25 mouse cellular contexts compared by ENCODE assay signal in genomic region chr10:129621724-129622123, GRCm38 (mm10). TPM values are rescaled to one million over a fixed set of nuclear protein-coding genes. Genes with fewer than 3 reads are reported as not detected.
DNase-seq lines count a peak whose midpoint lies in the region; ATAC-seq and TF ChIP-seq lines count a peak whose summit lies in the region.
"Had no signal": no experiment of that assay in that cellular context is flagged by ENCODE, and none has a peak within 500 bp of the region (broad histone marks: within the 10 kb centered on the region; RNA-seq: fewer than 3 reads in every experiment).

No protein-coding gene starts in this region.

- DNase-seq in heart, postnatal 14 days, result no peak
- DNase-seq in brain, embryonic 14.5 days (ENCODE audit: low read depth), result peak; percentile 19
- DNase-seq in retina, postnatal 1 day, result peak; percentile 15
- no peak for DNase-seq in urinary bladder, adult 18-20 months (ENCODE audit: low spot score in 2 of 2)
- DNase-seq: cerebellum, adult 11 months; heart, adult 18-20 months; heart, postnatal 4 days; kidney, postnatal 14 days; layer of hippocampus, adult 9-11 months; liver, postnatal 0 days; lung, postnatal 4 days; thymus, adult 18-20 months had no signal

- H3K9ac ChIP-seq in heart, embryonic 16.5 days (ENCODE audit: low read length), result no peak overlapping the region
- no peak overlapping the region for H3K9ac ChIP-seq in midbrain, embryonic 12.5 days (replicated peaks)
- H3K9ac ChIP-seq in midbrain, embryonic 16.5 days (ENCODE audit: low read depth, low read length), result no peak overlapping the region
- H3K9ac ChIP-seq: limb, embryonic 15.5 days; liver, postnatal 0 days; neural tube, embryonic 13.5 days had no signal

- no peak for TF ChIP-seq CTCF in brain, embryonic 14.5 days (IDR thresholded peaks at IDR 0.05; ENCODE audit: borderline replicate concordance, extremely low read depth, insufficient read depth, insufficient read length)

- H3K4me3 ChIP-seq in heart, embryonic 16.5 days (ENCODE audit: low read length), result no peak overlapping the region
- no peak overlapping the region for H3K4me3 ChIP-seq in midbrain, embryonic 12.5 days
- H3K4me3 ChIP-seq in midbrain, embryonic 16.5 days (ENCODE audit: low read depth, low read length), result no peak overlapping the region
- H3K4me3 ChIP-seq: erythroblast, embryonic 14.5 days; limb, embryonic 15.5 days; neural tube, embryonic 13.5 days had no signal

- no peaks in the 10 kb centered on the region for H3K27me3 ChIP-seq in heart, embryonic 16.5 days (ENCODE audit: control insufficient read depth, insufficient read depth, low read length)
- no peaks in the 10 kb centered on the region for H3K27me3 ChIP-seq in midbrain, embryonic 12.5 days
- no peaks in the 10 kb centered on the region for H3K27me3 ChIP-seq in midbrain, embryonic 16.5 days (ENCODE audit: control insufficient read depth, insufficient read depth, low read depth, low read length)
- H3K27me3 ChIP-seq: limb, embryonic 15.5 days; neural tube, embryonic 13.5 days; Patski had no signal

- 19% methylated on average over 1 of the region's 1 CpGs for WGBS in heart, embryonic 16.5 days
- 22% methylated on average over 1 of the region's 1 CpGs for WGBS in midbrain, embryonic 12.5 days
- WGBS in midbrain, embryonic 16.5 days, result 19% methylated on average over 1 of the region's 1 CpGs

- H3K4me1 ChIP-seq in heart, embryonic 16.5 days (ENCODE audit: control insufficient read depth, insufficient read depth, low read length), result no peaks in the 10 kb centered on the region
- no peaks in the 10 kb centered on the region for H3K4me1 ChIP-seq in midbrain, embryonic 12.5 days
- H3K4me1 ChIP-seq in midbrain, embryonic 16.5 days (ENCODE audit: control insufficient read depth, insufficient read depth, low read length), result no peaks in the 10 kb centered on the region
- H3K4me1 ChIP-seq: limb, embryonic 15.5 days; neural tube, embryonic 13.5 days had no signal

- ATAC-seq in heart, embryonic 16.5 days (replicated peaks; ENCODE audit: extremely low read depth, insufficient read depth, low FRiP score), result peak; percentile 55; the same call in 1 of the 2 replicates
- ATAC-seq in midbrain, embryonic 12.5 days (ENCODE audit: low FRiP score, low read depth), result peak; percentile 73; the same call in 1 of the 2 replicates
- no peak for ATAC-seq in midbrain, embryonic 16.5 days
- ATAC-seq: CD4-positive, CD25-positive, alpha-beta regulatory T cell, adult 4 months; intestine, embryonic 16.5 days; liver, postnatal 0 days; Patski had no signal

- H3K27ac ChIP-seq in heart, embryonic 16.5 days (ENCODE audit: low read length), result no peak overlapping the region
- H3K27ac ChIP-seq in midbrain, embryonic 12.5 days (replicated peaks), result no peak overlapping the region
- no peak overlapping the region for H3K27ac ChIP-seq in midbrain, embryonic 16.5 days (ENCODE audit: low read length)
- H3K27ac ChIP-seq: limb, embryonic 15.5 days; neural tube, embryonic 13.5 days had no signal

- no peaks in the 10 kb centered on the region for H3K9me3 ChIP-seq in heart, embryonic 16.5 days (replicated peaks; ENCODE audit: control insufficient read depth, low read length)
- H3K9me3 ChIP-seq in midbrain, embryonic 12.5 days, result no peaks in the 10 kb centered on the region
- no peaks in the 10 kb centered on the region for H3K9me3 ChIP-seq in midbrain, embryonic 16.5 days (replicated peaks; ENCODE audit: control insufficient read depth, low read length, poor library complexity, severe bottlenecking)
- H3K9me3 ChIP-seq: limb, embryonic 15.5 days; neural tube, embryonic 13.5 days had no signal

- H3K36me3 ChIP-seq in heart, embryonic 16.5 days (ENCODE audit: control insufficient read depth, insufficient read depth), result no peaks in the 10 kb centered on the region
- H3K36me3 ChIP-seq in midbrain, embryonic 12.5 days, result no peaks in the 10 kb centered on the region
- H3K36me3 ChIP-seq in midbrain, embryonic 16.5 days (ENCODE audit: control insufficient read depth, insufficient read depth, low read length), result no peaks in the 10 kb centered on the region
- H3K36me3 ChIP-seq: limb, embryonic 15.5 days; neural tube, embryonic 13.5 days had no signal

- intact Hi-C loops in heart, postnatal 14 days (cut with DNase I), result no loop called here

- TF ChIP-seq POLR2A in brain, embryonic 14.5 days (IDR thresholded peaks at IDR 0.05; ENCODE audit: borderline replicate concordance, extremely low read depth, insufficient read depth, insufficient read length, poor library complexity, severe bottlenecking), result no peak

- no peak overlapping the region for H3K4me2 ChIP-seq in heart, embryonic 16.5 days (ENCODE audit: low read depth, low read length)
- no peak overlapping the region for H3K4me2 ChIP-seq in midbrain, embryonic 12.5 days (replicated peaks)
- no peak overlapping the region for H3K4me2 ChIP-seq in midbrain, embryonic 16.5 days (ENCODE audit: low read length)
- H3K4me2 ChIP-seq: limb, embryonic 15.5 days; neural tube, embryonic 13.5 days had no signal

RNA-seq across cellular contexts. Expression of gene Olfr798, which starts 6.0 kb away (rescaled TPM):
- not detected in 2 replicates for polyA plus RNA-seq in heart, embryonic 16.5 days (2015; fragmentation: Nextera tagmentation; extraction: Ambion mirVana)
- total RNA-seq in heart, postnatal 14 days (2021), result not detected
- polyA plus RNA-seq in midbrain, embryonic 12.5 days (2016; fragmentation: Nextera tagmentation; extraction: Ambion mirVana), result not detected in 2 replicates
- not detected in 2 replicates for polyA plus RNA-seq in midbrain, embryonic 16.5 days (2015; fragmentation: Nextera tagmentation; extraction: Ambion mirVana)
- polyA plus RNA-seq in brain, embryonic 14.5 days (2012; rRNA removed), result not detected in 2 replicates
- total RNA-seq: adrenal gland, adult 18-20 months; common myeloid progenitor, adult 5-6 weeks; heart, adult 18-20 months; heart, postnatal 4 days; monocyte, adult 5-6 weeks had no signal
- polyA plus RNA-seq: CD4-positive, CD25-positive, alpha-beta regulatory T cell, adult 4 months; erythroblast, embryonic 14.5 days; intestine, embryonic 16.5 days; limb, embryonic 15.5 days; liver, postnatal 0 days; neural tube, embryonic 13.5 days; Patski; small intestine, adult 2 months had no signal

RNA-seq across cellular contexts. Expression of gene Olfr796, which starts 9.4 kb away (rescaled TPM):
- not detected in 2 replicates for polyA plus RNA-seq in heart, embryonic 16.5 days (2015; fragmentation: Nextera tagmentation; extraction: Ambion mirVana)
- total RNA-seq in heart, postnatal 14 days (2021), result not detected
- not detected in 2 replicates for polyA plus RNA-seq in midbrain, embryonic 12.5 days (2016; fragmentation: Nextera tagmentation; extraction: Ambion mirVana)
- polyA plus RNA-seq in midbrain, embryonic 16.5 days (2015; fragmentation: Nextera tagmentation; extraction: Ambion mirVana), result not detected in 2 replicates
- not detected in 2 replicates for polyA plus RNA-seq in brain, embryonic 14.5 days (2012; rRNA removed)
- total RNA-seq: adrenal gland, adult 18-20 months; common myeloid progenitor, adult 5-6 weeks; heart, adult 18-20 months; heart, postnatal 4 days; monocyte, adult 5-6 weeks had no signal
- polyA plus RNA-seq: CD4-positive, CD25-positive, alpha-beta regulatory T cell, adult 4 months; erythroblast, embryonic 14.5 days; intestine, embryonic 16.5 days; limb, embryonic 15.5 days; liver, postnatal 0 days; neural tube, embryonic 13.5 days; Patski; small intestine, adult 2 months had no signal

RNA-seq across cellular contexts. Expression of gene Olfr799, which starts 15.6 kb away (rescaled TPM):
- polyA plus RNA-seq in heart, embryonic 16.5 days (2015; fragmentation: Nextera tagmentation; extraction: Ambion mirVana), result not detected in 2 replicates
- total RNA-seq in heart, postnatal 14 days (2021), result not detected
- not detected in 2 replicates for polyA plus RNA-seq in midbrain, embryonic 12.5 days (2016; fragmentation: Nextera tagmentation; extraction: Ambion mirVana)
- polyA plus RNA-seq in midbrain, embryonic 16.5 days (2015; fragmentation: Nextera tagmentation; extraction: Ambion mirVana), result not detected in 2 replicates
- polyA plus RNA-seq in brain, embryonic 14.5 days (2012; rRNA removed), result not detected in 2 replicates
- total RNA-seq: adrenal gland, adult 18-20 months; common myeloid progenitor, adult 5-6 weeks; heart, adult 18-20 months; heart, postnatal 4 days; monocyte, adult 5-6 weeks had no signal
- polyA plus RNA-seq: CD4-positive, CD25-positive, alpha-beta regulatory T cell, adult 4 months; erythroblast, embryonic 14.5 days; intestine, embryonic 16.5 days; limb, embryonic 15.5 days; liver, postnatal 0 days; neural tube, embryonic 13.5 days; Patski; small intestine, adult 2 months had no signal

RNA-seq across cellular contexts. Expression of gene Olfr800, which starts 35.8 kb away (rescaled TPM):
- polyA plus RNA-seq in heart, embryonic 16.5 days (2015; fragmentation: Nextera tagmentation; extraction: Ambion mirVana), result not detected in 2 replicates
- not detected for total RNA-seq in heart, postnatal 14 days (2021)
- polyA plus RNA-seq in midbrain, embryonic 12.5 days (2016; fragmentation: Nextera tagmentation; extraction: Ambion mirVana), result not detected in 2 replicates
- not detected in 2 replicates for polyA plus RNA-seq in midbrain, embryonic 16.5 days (2015; fragmentation: Nextera tagmentation; extraction: Ambion mirVana)
- not detected in 2 replicates for polyA plus RNA-seq in brain, embryonic 14.5 days (2012; rRNA removed)
- total RNA-seq: adrenal gland, adult 18-20 months; common myeloid progenitor, adult 5-6 weeks; heart, adult 18-20 months; heart, postnatal 4 days; monocyte, adult 5-6 weeks had no signal
- polyA plus RNA-seq: CD4-positive, CD25-positive, alpha-beta regulatory T cell, adult 4 months; intestine, embryonic 16.5 days; limb, embryonic 15.5 days; liver, postnatal 0 days; neural tube, embryonic 13.5 days; Patski; small intestine, adult 2 months had no signal

RNA-seq across cellular contexts. Expression of gene Olfr801, which starts 51.9 kb away (rescaled TPM):
- not detected in 2 replicates for polyA plus RNA-seq in heart, embryonic 16.5 days (2015; fragmentation: Nextera tagmentation; extraction: Ambion mirVana)
- total RNA-seq in heart, postnatal 14 days (2021), result not detected
- polyA plus RNA-seq in midbrain, embryonic 12.5 days (2016; fragmentation: Nextera tagmentation; extraction: Ambion mirVana), result not detected in 2 replicates
- polyA plus RNA-seq in midbrain, embryonic 16.5 days (2015; fragmentation: Nextera tagmentation; extraction: Ambion mirVana), result not detected in 2 replicates
- not detected in 2 replicates for polyA plus RNA-seq in brain, embryonic 14.5 days (2012; rRNA removed)
- total RNA-seq: adrenal gland, adult 18-20 months; common myeloid progenitor, adult 5-6 weeks; heart, adult 18-20 months; heart, postnatal 4 days; monocyte, adult 5-6 weeks had no signal
- polyA plus RNA-seq: CD4-positive, CD25-positive, alpha-beta regulatory T cell, adult 4 months; erythroblast, embryonic 14.5 days; intestine, embryonic 16.5 days; limb, embryonic 15.5 days; liver, postnatal 0 days; neural tube, embryonic 13.5 days; Patski; small intestine, adult 2 months had no signal

Comparison
In these comparisons a context has a peak if more than half of its experiments do, and no peak if none do; other contexts are left out.
1. DNase-seq: peak in brain, embryonic 14.5 days (single experiment) and retina, postnatal 1 day (single experiment); none in heart, postnatal 14 days (0 of 2) and urinary bladder, adult 18-20 months (0 of 2).